Mouse (Mus musculus): ENCODE results near the gene Mast3. TPM values are rescaled to one million over a fixed set of nuclear protein-coding genes. Genes with fewer than 3 reads are reported as not detected.
A peak's percentile ranks its signal among the peaks of the same experiment; 100 is the strongest.

The Mast3 gene
- polyA plus RNA-seq, 1 experiment = 45.2 TPM

DNA sequence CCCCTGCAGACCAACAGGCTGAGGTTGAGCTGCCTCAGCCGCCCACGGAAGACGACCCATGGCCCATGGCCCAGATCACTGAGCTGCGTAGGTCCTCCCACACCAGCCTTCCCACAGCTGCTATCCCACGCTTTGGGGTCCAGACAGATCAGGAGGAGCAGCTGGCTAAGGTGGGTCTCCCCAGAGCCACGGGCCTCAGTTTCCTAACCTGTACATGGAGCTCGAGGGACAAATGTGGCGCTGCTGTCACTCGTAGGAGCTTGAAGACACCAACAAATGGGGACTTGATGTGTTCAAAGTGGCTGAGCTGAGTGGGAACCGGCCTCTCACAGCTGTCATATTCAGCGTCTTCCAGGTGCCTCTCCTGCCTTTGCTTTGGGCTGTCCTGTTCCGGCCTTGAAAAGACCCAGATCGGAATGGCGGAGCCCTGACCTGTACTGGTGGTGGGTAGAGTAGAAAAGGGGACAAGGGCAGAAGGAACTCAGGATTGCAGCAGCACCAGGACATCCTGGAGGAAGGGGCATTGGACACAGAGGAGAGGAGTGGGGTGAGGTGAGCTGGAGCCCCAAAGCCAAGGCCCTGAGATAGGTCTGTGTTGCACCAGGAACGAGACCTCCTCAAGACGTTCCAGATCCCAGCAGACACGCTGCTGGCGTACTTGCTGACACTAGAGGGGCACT, 57.5 kb downstream of the Mast3 start:
- TF ChIP-seq CTCF (IDR thresholded peaks at IDR 0.05; ENCODE audit: borderline replicate concordance, extremely low read depth, insufficient read depth, insufficient read length) (no peak), POLR2A (IDR thresholded peaks at IDR 0.05; ENCODE audit: borderline replicate concordance, extremely low read depth, insufficient read depth, insufficient read length, poor library complexity, severe bottlenecking) (no peak)

DNA sequence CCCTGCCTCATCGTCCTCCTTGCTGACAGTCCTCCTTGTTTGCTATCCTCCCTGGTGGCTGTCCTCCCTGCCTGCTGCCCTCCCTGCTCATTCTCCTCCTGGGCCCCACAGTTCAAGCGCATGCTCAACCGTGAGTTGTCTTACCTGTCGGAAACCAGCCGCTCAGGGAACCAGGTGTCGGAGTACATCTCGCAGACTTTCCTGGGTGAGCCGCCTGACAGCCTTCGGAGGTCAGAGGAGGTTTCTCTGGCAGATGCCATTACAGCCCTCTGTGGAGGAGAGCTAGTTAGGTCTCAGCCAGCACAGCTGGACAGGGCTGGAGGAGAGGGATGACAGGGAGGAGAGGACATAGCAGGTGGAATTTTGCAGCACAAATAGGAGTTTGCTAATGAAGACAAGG, 58.2 kb downstream of the Mast3 start:
- no peak for DNase-seq (ENCODE audit: low read depth)
- no peak for TF ChIP-seq POLR2A (IDR thresholded peaks at IDR 0.05; ENCODE audit: borderline replicate concordance, extremely low read depth, insufficient read depth, insufficient read length, poor library complexity, severe bottlenecking)
- no peak for TF ChIP-seq CTCF (IDR thresholded peaks at IDR 0.05; ENCODE audit: borderline replicate concordance, extremely low read depth, insufficient read depth, insufficient read length)

More for the DNA sequence above, 57.5 kb downstream of the Mast3 start:
- no peak for DNase-seq (ENCODE audit: low read depth)

DNA sequence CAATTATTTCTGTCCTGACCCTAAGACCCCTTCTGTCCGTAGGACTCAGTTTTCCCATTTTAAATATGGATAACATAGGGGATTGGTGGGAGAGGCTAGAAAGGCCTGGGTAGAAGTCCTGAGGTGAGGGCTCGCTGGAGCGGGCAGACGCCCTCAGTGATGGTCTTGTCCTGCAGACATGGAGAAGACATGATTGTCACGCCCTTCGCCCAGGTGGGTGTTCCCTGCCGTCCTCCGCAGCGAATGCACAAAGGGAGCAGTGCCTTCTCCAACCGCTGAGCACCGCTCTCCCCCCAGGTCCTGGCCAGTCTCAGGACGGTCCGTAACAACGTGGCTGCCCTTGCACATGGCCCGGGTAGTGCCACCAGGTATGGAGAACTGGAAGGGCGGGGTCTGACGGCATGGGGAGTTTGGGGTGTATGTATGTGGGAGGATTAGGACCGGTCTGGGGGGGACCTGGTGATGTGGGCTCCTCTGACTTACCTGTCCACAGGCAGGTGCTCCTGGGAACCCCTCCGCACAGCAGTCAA, 59.1 kb downstream of the Mast3 start:
- no peak for DNase-seq (ENCODE audit: low read depth)
- no peak for TF ChIP-seq CTCF (IDR thresholded peaks at IDR 0.05; ENCODE audit: borderline replicate concordance, extremely low read depth, insufficient read depth, insufficient read length)
- TF ChIP-seq POLR2A (IDR thresholded peaks at IDR 0.05; ENCODE audit: borderline replicate concordance, extremely low read depth, insufficient read depth, insufficient read length, poor library complexity, severe bottlenecking) = no peak

GRCm38 (mm10) chr8:70744806-70745205, 60.0 kb downstream of the Mast3 start:
- no peak for TF ChIP-seq POLR2A (IDR thresholded peaks at IDR 0.05; ENCODE audit: borderline replicate concordance, extremely low read depth, insufficient read depth, insufficient read length, poor library complexity, severe bottlenecking)
- no peak for TF ChIP-seq CTCF (IDR thresholded peaks at IDR 0.05; ENCODE audit: borderline replicate concordance, extremely low read depth, insufficient read depth, insufficient read length)
- DNase-seq (ENCODE audit: low read depth) = no peak

GRCm38 (mm10) chr8:70743656-70744590, 60.9 kb downstream of the Mast3 start:
- DNase-seq (ENCODE audit: low read depth) = peak; percentile 51
- TF ChIP-seq CTCF (IDR thresholded peaks at IDR 0.05; ENCODE audit: borderline replicate concordance, extremely low read depth, insufficient read depth, insufficient read length) = no peak
- TF ChIP-seq POLR2A (IDR thresholded peaks at IDR 0.05; ENCODE audit: borderline replicate concordance, extremely low read depth, insufficient read depth, insufficient read length, poor library complexity, severe bottlenecking) = no peak

DNA sequence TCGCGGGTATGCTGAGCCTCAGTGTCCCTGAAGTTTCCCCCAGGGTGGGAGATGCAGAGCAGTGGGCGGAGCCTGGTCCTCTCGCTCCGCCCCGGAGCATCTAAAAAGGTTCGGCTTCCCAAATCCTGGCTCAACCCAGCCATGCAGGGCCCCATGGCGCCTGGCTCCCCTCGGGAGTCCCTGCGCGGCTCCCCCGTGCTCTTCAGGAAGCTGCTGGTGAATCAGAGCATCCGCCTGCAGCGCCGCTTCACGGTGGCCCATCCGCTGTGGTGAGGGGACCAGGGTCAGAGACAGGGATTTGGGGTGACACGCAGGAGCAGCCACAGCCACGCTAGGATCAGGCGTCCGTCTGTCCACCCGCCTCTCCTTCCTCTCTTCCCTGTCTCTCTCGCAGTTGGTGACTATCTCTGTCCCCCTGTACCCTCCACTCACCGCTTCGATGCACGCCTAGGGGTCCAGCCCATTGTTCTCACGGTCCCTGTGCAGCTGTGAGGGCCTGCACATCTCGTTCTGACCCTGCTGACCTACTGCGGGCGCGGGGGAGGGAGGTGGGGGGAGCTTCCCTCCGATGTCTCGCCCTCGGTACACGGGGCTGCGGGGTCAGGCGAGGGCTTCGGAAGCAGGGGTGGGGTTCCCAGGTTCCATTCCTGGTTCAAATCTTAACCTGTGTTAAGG, 61.7 kb downstream of the Mast3 start:
- DNase-seq (ENCODE audit: low read depth) = no peak
- TF ChIP-seq POLR2A (IDR thresholded peaks at IDR 0.05; ENCODE audit: borderline replicate concordance, extremely low read depth, insufficient read depth, insufficient read length, poor library complexity, severe bottlenecking) (no peak), CTCF (IDR thresholded peaks at IDR 0.05; ENCODE audit: borderline replicate concordance, extremely low read depth, insufficient read depth, insufficient read length) (no peak)

DNA sequence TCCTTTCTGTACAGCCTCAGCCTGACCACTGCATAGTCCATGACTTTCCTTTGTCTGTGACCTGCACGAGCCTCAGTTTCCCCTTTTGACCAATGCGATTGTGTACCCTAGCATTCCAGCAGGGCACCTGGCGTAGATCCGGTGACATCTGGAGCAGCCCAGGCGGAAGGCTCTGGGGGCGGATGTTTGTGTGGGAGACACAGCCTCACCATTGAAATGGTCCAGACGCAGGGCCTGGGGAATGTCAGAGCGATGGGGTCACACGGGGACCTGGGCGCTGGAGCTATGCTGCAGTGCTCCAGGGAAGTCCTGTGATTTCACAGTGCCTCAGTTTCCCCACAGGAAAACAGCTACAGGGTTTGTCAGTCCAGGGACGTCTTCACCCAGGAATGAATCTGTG, 62.7 kb downstream of the Mast3 start:
- DNase-seq (ENCODE audit: low read depth) = no peak
- TF ChIP-seq POLR2A (IDR thresholded peaks at IDR 0.05; ENCODE audit: borderline replicate concordance, extremely low read depth, insufficient read depth, insufficient read length, poor library complexity, severe bottlenecking) = no peak
- no peak for TF ChIP-seq CTCF (IDR thresholded peaks at IDR 0.05; ENCODE audit: borderline replicate concordance, extremely low read depth, insufficient read depth, insufficient read length)

DNA sequence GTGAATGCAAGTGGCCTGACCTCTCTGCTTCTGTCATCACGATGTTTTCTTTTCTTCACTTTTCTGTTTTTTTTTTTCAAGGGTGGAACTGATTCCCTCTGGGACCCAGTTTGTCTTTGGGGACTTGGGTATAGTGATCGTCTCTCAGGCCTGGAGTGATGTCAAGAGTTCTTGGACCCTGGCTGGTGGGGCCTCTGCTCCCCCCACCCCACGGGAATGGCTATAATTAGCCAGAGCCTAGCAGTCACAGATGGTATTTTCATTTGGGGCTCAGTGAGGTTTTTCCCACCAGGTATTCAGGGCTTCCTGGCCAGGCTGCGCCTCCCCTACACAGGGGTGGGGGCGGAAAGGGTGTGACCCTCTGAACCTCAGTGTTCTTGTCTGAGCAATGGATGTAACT, 63.2 kb downstream of the Mast3 start:
- DNase-seq (ENCODE audit: low read depth) = no peak
- TF ChIP-seq POLR2A (IDR thresholded peaks at IDR 0.05; ENCODE audit: borderline replicate concordance, extremely low read depth, insufficient read depth, insufficient read length, poor library complexity, severe bottlenecking) = no peak
- no peak for TF ChIP-seq CTCF (IDR thresholded peaks at IDR 0.05; ENCODE audit: borderline replicate concordance, extremely low read depth, insufficient read depth, insufficient read length)

DNA sequence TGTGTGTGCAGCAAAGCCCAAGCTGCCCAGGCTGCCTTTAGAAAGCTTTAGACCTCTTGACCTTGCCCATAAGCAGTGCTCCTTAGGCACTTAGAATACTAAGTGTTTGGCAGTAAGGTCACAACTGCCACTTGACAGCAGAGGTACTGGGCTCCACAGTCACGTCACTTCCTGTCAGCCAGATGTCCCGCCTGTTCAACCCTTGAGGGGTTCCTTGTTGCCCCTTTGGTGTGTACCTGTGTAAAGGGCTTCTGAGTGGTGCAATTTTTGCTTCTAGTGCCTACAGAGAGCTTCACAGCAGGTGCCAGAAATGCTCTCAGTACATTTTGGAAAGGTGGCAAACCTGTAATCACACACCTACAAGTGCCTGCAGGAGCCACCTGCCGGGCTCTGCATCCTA, 66.6 kb downstream of the Mast3 start:
- TF ChIP-seq CTCF (IDR thresholded peaks at IDR 0.05; ENCODE audit: borderline replicate concordance, extremely low read depth, insufficient read depth, insufficient read length) (no peak), POLR2A (IDR thresholded peaks at IDR 0.05; ENCODE audit: borderline replicate concordance, extremely low read depth, insufficient read depth, insufficient read length, poor library complexity, severe bottlenecking) (no peak)
- DNase-seq (ENCODE audit: low read depth) = no peak

GRCm38 (mm10) chr8:70737705-70738104, 67.1 kb downstream of the Mast3 start:
- no peak for DNase-seq (ENCODE audit: low read depth)
- no peak for TF ChIP-seq POLR2A (IDR thresholded peaks at IDR 0.05; ENCODE audit: borderline replicate concordance, extremely low read depth, insufficient read depth, insufficient read length, poor library complexity, severe bottlenecking)
- TF ChIP-seq CTCF (IDR thresholded peaks at IDR 0.05; ENCODE audit: borderline replicate concordance, extremely low read depth, insufficient read depth, insufficient read length) = no peak

DNA sequence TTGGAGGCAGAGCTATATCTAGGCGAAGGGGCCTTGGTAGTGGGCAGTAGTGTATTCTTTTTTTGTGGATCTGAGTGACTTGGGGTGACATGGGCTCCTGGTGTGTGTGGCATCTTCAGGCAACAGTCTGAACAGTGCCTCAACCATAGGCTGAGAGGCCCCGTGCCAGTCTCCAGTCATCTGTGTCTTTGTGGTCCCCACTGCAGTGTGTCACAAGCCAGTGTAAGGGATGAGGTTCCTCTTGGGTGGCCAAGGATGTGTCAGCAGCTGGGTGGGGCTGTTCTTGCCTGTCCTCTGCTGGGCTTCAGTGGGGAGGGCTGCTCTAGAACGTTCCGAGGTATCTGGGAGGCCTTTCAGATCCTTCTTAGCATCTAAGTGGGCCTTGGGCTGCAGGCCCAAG, 73.9 kb downstream of the Mast3 start:
- TF ChIP-seq CTCF (IDR thresholded peaks at IDR 0.05; ENCODE audit: borderline replicate concordance, extremely low read depth, insufficient read depth, insufficient read length) (no peak), POLR2A (IDR thresholded peaks at IDR 0.05; ENCODE audit: borderline replicate concordance, extremely low read depth, insufficient read depth, insufficient read length, poor library complexity, severe bottlenecking) (no peak)
- no peak for DNase-seq (ENCODE audit: low read depth)
